Mouse (Mus musculus) heart, embryonic 14.5 days (tissue): ENCODE data around the gene Ifnar1. TPM values are rescaled to one million over a fixed set of nuclear protein-coding genes. Genes with fewer than 3 reads are reported as not detected.

Experiments used
- ATAC-seq: fragments of 200-750 bp; cut with Nextera tagmentation; 2 replicates; pipeline ENCODE4 v1.8.0; 2017; ENCODE audit warnings: low read depth, moderate TSS enrichment; ENCODE audit not compliant: insufficient number of reproducible peaks, insufficient read depth, low FRiP score
- H3K27ac ChIP-seq, 2 experiments: fragments of 200-500 bp in 1 of 2; fragments of 300-500 bp in 1 of 2; sonication (generic) in 1 of 2; replicated peaks in 1 of 2; 2 replicates each; pipeline ENCODE4 v1.5.1; 2012 to 2014; ENCODE audit warnings: low read depth in 2 of 2, low read length in 2 of 2, control low read depth in 1 of 2, mild to moderate bottlenecking in 1 of 2, mixed read lengths in 1 of 2; ENCODE audit not compliant: control insufficient read depth in 1 of 2, insufficient read depth in 1 of 2
- H3K27me3 ChIP-seq: fragments of 300-500 bp; sonication (generic); 2 replicates; pipeline ENCODE4 v1.6.1; 2014; ENCODE audit warnings: mild to moderate bottlenecking, low read length, control low read depth; ENCODE audit not compliant: control insufficient read depth, insufficient read depth
- H3K36me3 ChIP-seq: fragments of 300-500 bp; sonication (generic); 2 replicates; pipeline ENCODE4 v1.6.1; 2014; ENCODE audit warnings: mild to moderate bottlenecking, control low read depth, low read length, mixed read lengths; ENCODE audit not compliant: control insufficient read depth, insufficient read depth
- H3K4me1 ChIP-seq, 2 experiments: fragments of 200-500 bp in 1 of 2; fragments of 300-500 bp in 1 of 2; sonication (generic) in 1 of 2; 2 replicates each; pipeline ENCODE4 v1.6.1; 2012 to 2014; ENCODE audit warnings: low read length in 2 of 2, control low read depth in 1 of 2, mixed read lengths in 1 of 2; ENCODE audit not compliant: control insufficient read depth in 2 of 2, insufficient read depth in 2 of 2
- H3K4me2 ChIP-seq: fragments of 300-500 bp; sonication (generic); 2 replicates; pipeline ENCODE4 v1.6.1; 2014; ENCODE audit warnings: mild to moderate bottlenecking, low read length
- H3K4me3 ChIP-seq, 2 experiments: fragments of 200-500 bp in 1 of 2; fragments of 300-500 bp in 1 of 2; sonication (generic) in 1 of 2; 2 replicates each; pipeline ENCODE4 v1.5.1; 2012 to 2014; ENCODE audit warnings: low read length in 2 of 2, mild to moderate bottlenecking in 2 of 2, control low read depth in 1 of 2, low read depth in 1 of 2, moderate library complexity in 1 of 2; ENCODE audit not compliant: control insufficient read depth in 1 of 2, insufficient read depth in 1 of 2
- H3K9ac ChIP-seq: fragments of 300-500 bp; sonication (generic); 2 replicates; pipeline ENCODE4 v1.6.1; 2014; ENCODE audit warnings: mild to moderate bottlenecking, low read length
- H3K9me3 ChIP-seq: fragments of 300-500 bp; sonication (generic); 2 replicates; pipeline ENCODE4 v1.6.1; 2016; ENCODE audit warnings: low read length, control low read depth; ENCODE audit not compliant: control insufficient read depth
- WGBS: fragments of 180-500 bp; shearing (Covaris S2); extraction: QIAGEN DNeasy Blood & Tissue Kit; methylation state at CpG from one replicate; pipeline ENCODE4 v1.1.7; 2014; 5-methylcytosine and 5-hydroxymethylcytosine counted together
- polyA plus RNA-seq: library from polyadenylated mRNA; unstranded; fragments of >200 nt; fragmentation: Nextera tagmentation; extraction: Ambion mirVana; gene quantifications from 2 replicates; pipeline ENCODE4 v1.2.1, GENCODE M21; 2014

The Ifnar1 gene
- polyA plus RNA-seq, 1 experiment from 2014 or later, result 45.1 TPM

DNA sequence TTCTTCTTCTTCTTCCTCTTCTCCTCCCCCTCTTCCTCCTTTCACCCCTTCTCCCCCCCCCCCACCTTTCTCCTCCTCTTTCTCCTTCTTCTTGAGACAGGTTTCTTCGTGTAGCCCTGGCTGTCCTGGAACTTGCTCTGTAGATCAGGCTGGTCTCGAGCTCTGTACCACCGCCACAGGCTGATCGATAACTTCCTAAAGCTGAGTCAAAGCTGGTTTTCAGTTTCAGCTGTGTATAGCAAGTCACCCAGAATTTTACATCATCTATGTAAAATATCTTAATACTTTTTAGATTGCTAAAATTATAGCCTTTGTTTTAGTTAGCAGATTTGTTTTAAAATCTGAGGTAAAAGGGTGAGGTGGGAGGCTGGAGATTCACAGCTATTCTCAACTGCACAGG is 40.2 kb upstream of the Ifnar1 start:
- 83% methylated on average over 4 of the region's 4 CpGs for WGBS
- no peak overlapping the region for H3K4me2 ChIP-seq
- H3K4me1 ChIP-seq, result peaks cover 9 to 17% of the 10 kb centered on the region in 2 experiments
- no peaks in the 10 kb centered on the region for H3K27me3 ChIP-seq
- no peak for ATAC-seq
- H3K9me3 ChIP-seq, result no peaks in the 10 kb centered on the region
- H3K9ac ChIP-seq, result no peak overlapping the region
- H3K4me3 ChIP-seq, result no peak overlapping the region
- H3K27ac ChIP-seq, result no peak overlapping the region
- H3K36me3 ChIP-seq, result no peaks in the 10 kb centered on the region

- Histone ChIP-seq H3K9ac (no peak overlapping the region), H3K9me3 (no peaks in the 10 kb centered on the region), H3K27me3 (no peaks in the 10 kb centered on the region), H3K36me3 (no peaks in the 10 kb centered on the region), H3K4me2 (no peak overlapping the region), H3K4me1 (peaks cover 9 to 17% of the 10 kb centered on the region in 2 experiments), H3K27ac (no peak overlapping the region), H3K4me3 (no peak overlapping the region)
- 75% methylated on average over 5 of the region's 5 CpGs for WGBS
- ATAC-seq, result no peak
Measured at GRCm38 (mm10) chr16:91445566-91445965, 39.5 kb upstream of the Ifnar1 start.

GRCm38 (mm10) chr16:91446778-91447511 is 38.1 kb upstream of the Ifnar1 start:
- H3K9ac ChIP-seq, result no peak overlapping the region
- no peak overlapping the region for H3K4me2 ChIP-seq
- H3K27ac ChIP-seq, result peak overlapping the region in 1 of 2 experiments; percentile 55; a peak in 2 of 4 replicates
- no peak overlapping the region for H3K4me3 ChIP-seq
- ATAC-seq, result no peak
- H3K36me3 ChIP-seq, result no peaks in the 10 kb centered on the region
- H3K27me3 ChIP-seq, result no peaks in the 10 kb centered on the region
- WGBS, result 72% methylated on average over 8 of the region's 8 CpGs
- peaks cover 7 to 8% of the 10 kb centered on the region in 2 experiments; a peak in 3 of 4 replicates for H3K4me1 ChIP-seq
- no peaks in the 10 kb centered on the region for H3K9me3 ChIP-seq

- peak overlapping the region in 1 of 2 experiments; percentile 55; a peak in 2 of 4 replicates for H3K27ac ChIP-seq
- no peaks in the 10 kb centered on the region for H3K36me3 ChIP-seq
- peaks cover 12% of the 10 kb centered on the region in 2 experiments for H3K4me1 ChIP-seq
- 62% methylated on average over 6 of the region's 6 CpGs for WGBS
- H3K4me2 ChIP-seq, result no peak overlapping the region
- ATAC-seq, result no peak
- no peaks in the 10 kb centered on the region for H3K27me3 ChIP-seq
- H3K4me3 ChIP-seq, result no peak overlapping the region
- H3K9me3 ChIP-seq, result no peaks in the 10 kb centered on the region
- no peak overlapping the region for H3K9ac ChIP-seq
Measured at GRCm38 (mm10) chr16:91447512-91447900, 37.5 kb upstream of the Ifnar1 start.

GRCm38 (mm10) chr16:91448088-91448487 is 37.0 kb upstream of the Ifnar1 start:
- Histone ChIP-seq H3K9me3 (no peaks in the 10 kb centered on the region), H3K4me2 (no peak overlapping the region), H3K4me3 (no peak overlapping the region), H3K9ac (no peak overlapping the region), H3K27ac (no peak overlapping the region), H3K4me1 (peaks cover 12 to 15% of the 10 kb centered on the region in 2 experiments), H3K36me3 (no peaks in the 10 kb centered on the region), H3K27me3 (no peaks in the 10 kb centered on the region)
- 92% methylated on average over 5 of the region's 5 CpGs for WGBS
- no peak for ATAC-seq

- Histone ChIP-seq H3K4me2 (no peak overlapping the region), H3K9me3 (no peaks in the 10 kb centered on the region), H3K36me3 (no peaks in the 10 kb centered on the region), H3K9ac (no peak overlapping the region), H3K4me1 (peaks cover 12 to 15% of the 10 kb centered on the region in 2 experiments), H3K4me3 (no peak overlapping the region), H3K27ac (no peak overlapping the region), H3K27me3 (no peaks in the 10 kb centered on the region)
- WGBS, result 74% methylated on average over 7 of the region's 7 CpGs
- no peak for ATAC-seq
Measured at GRCm38 (mm10) chr16:91448895-91449294, 36.1 kb upstream of the Ifnar1 start.

- no peak overlapping the region for H3K4me3 ChIP-seq
- no peak overlapping the region for H3K9ac ChIP-seq
- 77% methylated on average over 12 of the region's 12 CpGs for WGBS
- no peak overlapping the region for H3K4me2 ChIP-seq
- no peaks in the 10 kb centered on the region for H3K9me3 ChIP-seq
- no peaks in the 10 kb centered on the region for H3K27me3 ChIP-seq
- ATAC-seq, result no peak
- H3K27ac ChIP-seq, result no peak overlapping the region
- H3K36me3 ChIP-seq, result no peaks in the 10 kb centered on the region
- peaks cover 12 to 15% of the 10 kb centered on the region in 2 experiments for H3K4me1 ChIP-seq
Measured at GRCm38 (mm10) chr16:91450137-91451064, 34.6 kb upstream of the Ifnar1 start.
